Mouse (Mus musculus): Measurements from ENCODE around the gene Col4a3bp.
"Not testable (repeated sequence)": the region's sequence is repeated elsewhere in the genome, so short reads cannot be mapped to it uniquely, and the experiment has no call there.

Gene Col4a3bp

GRCm38 (mm10) chr13:96645822-96646221, 103.4 kb downstream of the Col4a3bp start:
- no peak for DNase-seq (ENCODE audit: low read depth, low spot score)

- DNase-seq (ENCODE audit: low read depth, low spot score): no peak
Observed at GRCm38 (mm10) chr13:96653041-96653440, 110.6 kb downstream of the Col4a3bp start.

GRCm38 (mm10) chr13:96656673-96657072, 114.3 kb downstream of the Col4a3bp start:
- no peak for DNase-seq (ENCODE audit: low read depth, low spot score)

- DNase-seq (ENCODE audit: low read depth, low spot score): no peak
Observed at GRCm38 (mm10) chr13:96658936-96659335, 116.5 kb downstream of the Col4a3bp start.

- no peak for DNase-seq (ENCODE audit: low read depth, low spot score)
Observed at GRCm38 (mm10) chr13:96660095-96660860, 117.9 kb downstream of the Col4a3bp start.

GRCm38 (mm10) chr13:96663120-96663519, 120.7 kb downstream of the Col4a3bp start:
- not testable (repeated sequence) for DNase-seq (ENCODE audit: low read depth, low spot score)

- DNase-seq (ENCODE audit: low read depth, low spot score): no peak
Observed at GRCm38 (mm10) chr13:96664419-96664974, 122.1 kb downstream of the Col4a3bp start.

- no peak for DNase-seq (ENCODE audit: low read depth, low spot score)
Observed at GRCm38 (mm10) chr13:96670019-96670405, 127.6 kb downstream of the Col4a3bp start.

GRCm38 (mm10) chr13:96670406-96671077, 128.1 kb downstream of the Col4a3bp start, which contains the start of gene Hmgcr:
Hmgcr (minus strand) TSS chr13:96670936.
- peak; percentile 97 for DNase-seq (ENCODE audit: low read depth, low spot score)

GRCm38 (mm10) chr13:96671078-96671905, 128.9 kb downstream of the Col4a3bp start:
- DNase-seq (ENCODE audit: low read depth, low spot score): peak; percentile 56

GRCm38 (mm10) chr13:96671906-96672234, 129.5 kb downstream of the Col4a3bp start:
- peak; percentile 52 for DNase-seq (ENCODE audit: low read depth, low spot score)

GRCm38 (mm10) chr13:96672276-96672675, 129.9 kb downstream of the Col4a3bp start:
- DNase-seq (ENCODE audit: low read depth, low spot score): peak; percentile 57

GRCm38 (mm10) chr13:96673817-96674216, 131.4 kb downstream of the Col4a3bp start:
- no peak for DNase-seq (ENCODE audit: low read depth, low spot score)

GRCm38 (mm10) chr13:96675756-96676155, 133.3 kb downstream of the Col4a3bp start:
- DNase-seq (ENCODE audit: low read depth, low spot score): no peak

GRCm38 (mm10) chr13:96677071-96677470, 134.7 kb downstream of the Col4a3bp start:
- DNase-seq (ENCODE audit: low read depth, low spot score): peak; percentile 41

GRCm38 (mm10) chr13:96678616-96679015, 136.2 kb downstream of the Col4a3bp start:
- no peak for DNase-seq (ENCODE audit: low read depth, low spot score)

GRCm38 (mm10) chr13:96680163-96681087, 138.0 kb downstream of the Col4a3bp start:
- DNase-seq (ENCODE audit: low read depth, low spot score): no peak

GRCm38 (mm10) chr13:96681088-96681620, 138.7 kb downstream of the Col4a3bp start:
- DNase-seq (ENCODE audit: low read depth, low spot score): no peak

- DNase-seq (ENCODE audit: low read depth, low spot score): no peak
Observed at GRCm38 (mm10) chr13:96684779-96685178, 142.4 kb downstream of the Col4a3bp start.

GRCm38 (mm10) chr13:96687261-96687660, 144.8 kb downstream of the Col4a3bp start:
- no peak for DNase-seq (ENCODE audit: low read depth, low spot score)
